Mouse (Mus musculus) liver, embryonic 12.5 days (tissue): ENCODE data around the gene Gm1673. TPM values are rescaled to one million over a fixed set of nuclear protein-coding genes. Genes with fewer than 3 reads are reported as not detected.

Source experiments
- ATAC-seq: fragments of 200-750 bp; cut with Nextera tagmentation; 2 replicates; pipeline ENCODE4 v1.8.0; 2017; ENCODE audit warnings: moderate number of reproducible peaks, mild to moderate bottlenecking, moderate library complexity
- H3K27ac ChIP-seq: fragments of 300-500 bp; sonication (generic); 2 replicates; pipeline ENCODE4 v1.5.1; 2016; ENCODE audit warnings: mild to moderate bottlenecking
- H3K27me3 ChIP-seq: fragments of 300-500 bp; sonication (generic); replicated peaks from 2 replicates; pipeline ENCODE4 v1.6.1; 2016; ENCODE audit warnings: mild to moderate bottlenecking, moderate library complexity
- H3K36me3 ChIP-seq: fragments of 300-500 bp; sonication (generic); 2 replicates; pipeline ENCODE4 v1.6.1; 2016; ENCODE audit warnings: mild to moderate bottlenecking, moderate library complexity
- H3K4me1 ChIP-seq: fragments of 300-500 bp; sonication (generic); 2 replicates; pipeline ENCODE4 v1.6.1; 2016
- H3K4me2 ChIP-seq: fragments of 300-500 bp; sonication (generic); 2 replicates; pipeline ENCODE4 v1.6.1; 2016; ENCODE audit warnings: mild to moderate bottlenecking, moderate library complexity
- H3K4me3 ChIP-seq: fragments of 300-500 bp; sonication (generic); 2 replicates; pipeline ENCODE4 v1.5.1; 2016; ENCODE audit warnings: mild to moderate bottlenecking, moderate library complexity
- H3K9ac ChIP-seq: fragments of 300-500 bp; sonication (generic); 2 replicates; pipeline ENCODE4 v1.6.1; 2016; ENCODE audit warnings: mild to moderate bottlenecking, moderate library complexity
- H3K9me3 ChIP-seq: fragments of 300-500 bp; sonication (generic); replicated peaks from 2 replicates; pipeline ENCODE4 v1.6.1; 2016; ENCODE audit warnings: mild to moderate bottlenecking, moderate library complexity
- WGBS: fragments of 180-500 bp; shearing (Covaris S2); methylation state at CpG from one replicate; pipeline ENCODE4 v1.1.7; 2016; ENCODE audit not compliant: insufficient replicate concordance; 5-methylcytosine and 5-hydroxymethylcytosine counted together
- polyA plus RNA-seq: library from polyadenylated mRNA; unstranded; fragments of >200 nt; fragmentation: Nextera tagmentation; extraction: Ambion mirVana; gene quantifications from 2 replicates; pipeline ENCODE4 v1.2.1, GENCODE M21; 2016

The Gm1673 gene
- polyA plus RNA-seq, 1 experiment from 2014 or later: 11.6 TPM

DNA sequence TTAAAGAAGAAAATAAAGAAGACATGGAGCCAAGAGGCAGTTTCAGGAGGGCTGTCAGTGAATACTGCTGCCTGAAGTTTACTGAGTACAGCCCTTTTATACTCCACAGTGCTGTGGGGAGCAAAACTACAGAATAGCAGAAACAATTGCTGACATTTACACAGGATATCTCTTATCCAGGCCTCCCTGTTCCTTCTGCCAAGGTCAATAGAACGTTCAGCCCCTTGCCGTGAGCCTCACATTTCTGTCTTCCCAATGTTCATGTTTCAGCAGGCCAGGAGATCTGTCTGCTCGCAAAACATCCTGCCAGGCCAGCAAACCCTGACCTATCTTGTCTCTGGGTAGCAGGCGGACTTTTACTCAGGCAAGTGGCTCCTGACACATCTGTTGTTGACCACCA, 23.9 kb upstream of the Gm1673 start:
- no peak overlapping the region for H3K4me2 ChIP-seq
- H3K4me3 ChIP-seq: no peak overlapping the region
- H3K27ac ChIP-seq: no peak overlapping the region
- no peak for ATAC-seq
- no peaks in the 10 kb centered on the region for H3K36me3 ChIP-seq
- WGBS: 59% methylated on average over 4 of the region's 4 CpGs
- no peaks in the 10 kb centered on the region for H3K4me1 ChIP-seq
- peaks cover 11% of the 10 kb centered on the region for H3K9me3 ChIP-seq
- H3K9ac ChIP-seq: no peak overlapping the region
- no peaks in the 10 kb centered on the region for H3K27me3 ChIP-seq

DNA sequence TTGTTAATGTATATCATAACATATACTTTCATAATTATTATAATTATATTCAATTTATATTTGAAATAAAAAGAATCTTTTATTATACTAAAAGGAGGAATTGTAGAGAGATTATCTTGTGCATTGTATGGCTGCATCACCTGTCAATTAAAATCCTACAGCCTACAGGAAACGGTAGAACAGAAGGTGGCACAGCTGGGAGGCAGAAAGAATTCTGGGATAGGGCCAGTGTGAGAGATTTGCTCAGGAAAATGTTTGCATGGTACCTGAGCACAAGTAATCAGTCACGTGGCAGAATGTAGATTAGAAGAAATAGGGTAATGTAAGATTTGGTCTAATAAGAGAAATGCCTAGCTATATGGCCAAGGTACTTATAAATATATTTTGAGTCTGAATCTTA, 8.5 kb upstream of the Gm1673 start:
- H3K4me2 ChIP-seq: no peak overlapping the region
- no peaks in the 10 kb centered on the region for H3K4me1 ChIP-seq
- no peak for ATAC-seq
- WGBS: 46% methylated on average over 2 of the region's 2 CpGs
- no peaks in the 10 kb centered on the region for H3K9me3 ChIP-seq
- no peak overlapping the region for H3K4me3 ChIP-seq
- H3K27ac ChIP-seq: no peak overlapping the region
- no peaks in the 10 kb centered on the region for H3K36me3 ChIP-seq
- no peaks in the 10 kb centered on the region for H3K27me3 ChIP-seq
- no peak overlapping the region for H3K9ac ChIP-seq

DNA sequence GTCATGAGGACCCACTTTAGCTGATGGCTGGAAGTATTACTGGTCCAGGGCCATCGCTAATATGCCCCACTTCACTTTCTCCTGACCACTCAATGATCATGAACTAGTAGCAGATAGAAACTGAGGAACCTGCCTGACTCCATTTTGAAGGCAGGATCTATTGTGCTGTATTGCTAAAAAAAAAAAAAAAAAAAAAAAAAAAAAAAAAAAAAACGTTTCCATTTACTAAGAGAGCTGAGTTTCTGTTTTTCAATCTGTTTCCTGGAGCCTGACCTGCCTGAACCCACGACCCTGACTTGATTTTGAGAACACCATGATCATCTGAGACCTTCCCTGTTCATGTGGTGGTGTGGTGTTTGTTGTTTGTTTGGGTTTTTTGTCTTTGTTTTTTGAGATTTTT, 7.0 kb upstream of the Gm1673 start:
- no peaks in the 10 kb centered on the region for H3K4me1 ChIP-seq
- no peak overlapping the region for H3K27ac ChIP-seq
- H3K9me3 ChIP-seq: no peaks in the 10 kb centered on the region
- no peak overlapping the region for H3K4me3 ChIP-seq
- H3K27me3 ChIP-seq: peaks cover 8% of the 10 kb centered on the region
- no peak for ATAC-seq
- WGBS: 21% methylated on average over 3 of the region's 3 CpGs
- no peaks in the 10 kb centered on the region for H3K36me3 ChIP-seq
- H3K9ac ChIP-seq: no peak overlapping the region
- no peak overlapping the region for H3K4me2 ChIP-seq

DNA sequence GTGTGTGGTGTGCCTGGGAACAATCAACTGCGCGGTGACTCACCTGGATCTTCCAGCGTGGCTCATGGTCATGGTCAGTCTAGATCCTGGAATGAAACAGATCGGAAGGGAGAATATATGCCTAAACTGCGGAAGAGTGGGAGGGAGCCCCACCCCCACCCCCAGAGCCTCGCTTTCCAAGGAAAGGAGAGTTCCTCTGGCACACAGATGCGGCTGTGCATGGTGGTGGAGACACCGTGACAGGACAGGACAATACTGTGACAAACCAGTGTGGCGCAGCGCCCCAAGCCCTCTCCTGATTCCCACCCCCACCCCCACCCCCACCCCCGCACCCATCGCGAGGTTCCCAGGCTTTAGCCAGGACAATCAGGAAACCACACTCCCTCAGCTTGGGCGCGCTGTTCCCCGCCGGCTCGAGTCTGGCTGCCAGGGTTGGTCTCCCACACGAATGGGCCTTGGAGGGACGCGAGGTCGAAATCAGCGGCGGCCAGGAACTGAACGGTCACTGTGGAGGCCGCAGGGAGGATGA, 438 bp upstream of the Gm1673 start:
- H3K27me3 ChIP-seq: peaks cover 73% of the 10 kb centered on the region
- H3K9me3 ChIP-seq: no peaks in the 10 kb centered on the region
- H3K4me3 ChIP-seq: peak overlapping the region; percentile 62
- 6% methylated on average over 26 of the region's 26 CpGs for WGBS
- peaks cover 15% of the 10 kb centered on the region; the same call in 1 of the 2 replicates for H3K4me1 ChIP-seq
- H3K27ac ChIP-seq: no peak overlapping the region
- ATAC-seq: no peak
- peak overlapping the region; percentile 79 for H3K4me2 ChIP-seq
- H3K36me3 ChIP-seq: no peaks in the 10 kb centered on the region
- no peak overlapping the region for H3K9ac ChIP-seq

DNA sequence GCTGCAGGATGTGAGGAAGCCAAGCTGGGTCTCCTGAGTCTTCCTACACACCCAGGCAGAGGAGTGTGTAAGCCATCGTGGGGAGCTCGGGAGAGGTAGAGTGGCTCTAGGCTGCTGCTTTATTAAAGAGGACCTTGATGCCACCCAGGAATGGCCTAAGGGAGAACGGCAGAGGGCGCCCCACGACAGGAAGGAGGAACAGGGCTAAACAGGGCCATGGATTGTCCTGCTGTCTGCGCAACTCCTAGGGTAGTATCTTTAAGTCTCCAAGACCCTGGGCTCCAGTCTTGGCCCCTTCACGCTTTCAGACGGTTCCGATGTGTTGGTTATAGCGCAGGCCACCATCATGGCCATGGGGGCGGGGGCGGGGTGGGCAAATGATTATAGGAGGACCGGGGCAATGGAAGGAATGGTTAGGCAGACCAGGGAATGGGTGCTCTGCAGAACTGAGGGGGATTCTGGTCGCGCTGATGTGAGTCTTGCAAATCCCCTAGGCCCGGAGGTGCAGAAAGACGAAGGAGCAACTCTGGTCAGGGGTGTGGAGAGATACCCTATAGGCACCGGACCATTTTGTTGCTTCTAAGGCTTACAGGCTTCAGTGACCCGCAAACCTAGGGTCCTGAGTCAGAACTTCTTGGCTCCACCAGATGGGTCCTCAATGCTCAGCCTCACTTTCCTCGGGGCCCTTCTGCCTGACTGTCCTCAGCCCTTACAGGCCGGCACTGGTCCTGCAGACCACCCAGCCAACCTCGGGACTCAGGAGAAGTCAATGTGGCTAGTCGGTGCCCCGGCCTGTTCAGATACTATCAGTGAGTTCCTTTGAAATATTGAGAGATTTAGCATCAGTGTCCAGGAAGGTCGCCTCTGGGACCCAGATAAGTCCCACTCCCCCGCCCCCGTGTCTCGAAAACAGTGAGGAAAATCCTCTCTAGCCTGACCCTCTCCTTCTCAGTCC, 11.7 kb downstream of the Gm1673 start:
- peak overlapping the region; percentile 72 for H3K4me2 ChIP-seq
- peaks cover 8% of the 10 kb centered on the region; the same call in 1 of the 2 replicates for H3K4me1 ChIP-seq
- no peak overlapping the region for H3K27ac ChIP-seq
- ATAC-seq: no peak
- no peak overlapping the region for H3K9ac ChIP-seq
- H3K27me3 ChIP-seq: peaks cover 61% of the 10 kb centered on the region
- H3K36me3 ChIP-seq: no peaks in the 10 kb centered on the region
- WGBS: 32% methylated on average over 28 of the region's 28 CpGs
- no peaks in the 10 kb centered on the region for H3K9me3 ChIP-seq
- H3K4me3 ChIP-seq: peak overlapping the region; percentile 45; the same call in 1 of the 2 replicates

DNA sequence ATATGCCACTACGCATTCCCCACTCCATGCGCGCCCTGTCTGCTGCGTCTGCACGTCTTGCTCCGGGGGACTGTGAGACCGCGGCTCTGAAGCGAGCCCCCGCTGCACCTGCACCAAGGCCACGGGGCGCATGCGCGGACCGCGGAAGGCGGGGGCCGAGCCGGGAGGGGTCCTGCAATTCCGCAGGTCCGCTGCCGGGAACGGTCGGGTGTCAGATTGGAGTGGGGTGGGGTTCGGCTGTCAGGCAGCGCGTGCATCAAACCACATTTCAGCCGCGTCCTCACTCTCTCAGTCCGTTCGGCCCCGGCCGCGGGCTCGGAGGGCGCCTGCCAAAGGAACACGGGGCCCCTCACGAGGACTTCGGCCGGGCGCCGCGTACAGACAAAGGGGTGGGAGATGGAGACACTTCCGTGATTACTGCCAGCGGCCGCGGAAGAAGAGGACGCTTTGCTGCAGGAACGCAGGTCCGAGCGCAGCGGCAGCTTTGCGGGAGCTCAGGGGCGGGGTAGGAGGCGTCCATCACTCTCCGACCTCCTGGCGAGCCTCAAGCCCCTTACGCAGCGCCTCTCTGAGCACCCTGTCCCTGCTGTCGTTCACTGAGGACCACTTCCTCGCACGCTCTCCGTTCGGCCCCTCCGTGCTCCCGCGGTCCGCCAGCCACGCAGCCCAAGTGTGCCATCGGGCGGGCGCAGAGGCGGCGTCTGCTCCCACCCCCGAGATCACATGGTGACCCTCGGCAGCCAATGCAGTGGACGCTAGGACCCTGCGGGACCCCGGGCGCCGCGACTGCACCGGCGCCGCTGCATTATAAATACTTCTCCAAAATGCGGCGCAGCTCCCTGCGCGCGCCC, 12.8 kb downstream of the Gm1673 start, which contains the start of gene Nat8l:
Gene Nat8l, plus strand, starts transcription at position 142 of the 851 bp plus-strand sequence.
- no peaks in the 10 kb centered on the region for H3K36me3 ChIP-seq
- H3K4me1 ChIP-seq: peaks cover 8% of the 10 kb centered on the region; the same call in 1 of the 2 replicates
- H3K9me3 ChIP-seq: no peaks in the 10 kb centered on the region
- H3K4me2 ChIP-seq: peak within 1 kb of the TSS; percentile 72
- H3K9ac ChIP-seq: no peak within 1 kb of the TSS
- WGBS: under 1% methylated on average over 90 of the region's 90 CpGs
- ATAC-seq: no peak
- H3K4me3 ChIP-seq: peak within 1 kb of the TSS; percentile 45
- H3K27ac ChIP-seq: no peak within 1 kb of the TSS
- H3K27me3 ChIP-seq: peaks cover 72% of the 10 kb centered on the region

DNA sequence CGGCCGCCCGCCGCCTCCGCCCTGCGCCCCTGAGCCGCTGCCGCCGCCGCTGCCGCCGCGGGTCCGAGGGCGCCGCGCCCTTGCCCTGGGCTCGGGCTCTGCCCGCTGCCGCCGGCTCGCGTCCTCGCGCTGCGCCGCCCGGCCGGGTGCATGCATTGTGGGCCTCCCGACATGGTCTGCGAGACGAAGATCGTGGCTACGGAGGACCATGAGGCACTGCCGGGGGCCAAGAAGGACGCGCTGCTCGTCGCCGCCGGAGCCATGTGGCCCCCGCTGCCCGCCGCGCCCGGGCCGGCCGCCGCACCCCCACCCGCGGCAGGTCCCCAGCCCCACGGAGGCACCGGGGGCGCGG, 13.4 kb downstream of the Gm1673 start:
- Histone ChIP-seq H3K9me3 (no peaks in the 10 kb centered on the region), H3K4me2 (peak overlapping the region; percentile 72), H3K27me3 (peaks cover 76% of the 10 kb centered on the region), H3K27ac (no peak overlapping the region), H3K4me1 (peaks cover 8% of the 10 kb centered on the region; the same call in 1 of the 2 replicates), H3K36me3 (no peaks in the 10 kb centered on the region), H3K4me3 (peak overlapping the region; percentile 45), H3K9ac (no peak overlapping the region)
- WGBS: under 1% methylated on average over 53 of the region's 55 CpGs
- ATAC-seq: no peak

DNA sequence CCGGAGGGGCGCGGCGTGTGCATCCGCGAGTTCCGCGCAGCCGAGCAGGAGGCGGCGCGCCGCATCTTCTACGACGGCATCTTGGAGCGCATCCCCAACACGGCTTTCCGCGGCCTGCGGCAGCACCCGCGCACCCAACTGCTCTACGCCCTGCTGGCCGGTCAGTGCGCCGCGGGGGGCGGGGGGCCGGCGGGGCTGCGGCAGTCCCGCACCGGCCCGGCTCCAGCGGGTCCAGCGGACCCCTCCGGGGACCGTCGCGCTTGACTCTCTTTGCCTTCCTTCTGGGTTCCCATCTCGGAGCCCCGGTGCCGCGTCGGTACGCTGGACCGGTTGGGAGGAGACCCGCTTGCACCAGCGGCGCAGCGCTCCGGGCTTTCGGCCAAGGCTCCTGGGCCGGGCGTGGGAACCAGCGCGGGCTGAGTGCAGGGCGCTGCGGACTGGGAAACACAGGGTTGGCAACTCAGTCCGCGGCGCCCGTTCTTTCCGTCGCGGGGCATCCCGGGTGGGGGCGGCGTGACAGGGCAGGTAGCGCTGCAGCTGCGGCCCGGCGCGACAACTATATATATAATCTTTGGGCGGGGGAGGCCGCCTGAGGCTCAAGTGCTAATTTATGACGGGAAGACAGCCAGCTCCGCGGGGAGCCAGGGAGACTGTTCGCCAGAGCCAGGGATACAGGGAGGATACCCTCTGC, 14.0 kb downstream of the Gm1673 start:
- H3K27me3 ChIP-seq: peaks cover 77% of the 10 kb centered on the region
- H3K9me3 ChIP-seq: no peaks in the 10 kb centered on the region
- peak overlapping the region; percentile 45 for H3K4me3 ChIP-seq
- ATAC-seq: no peak
- peaks cover 8% of the 10 kb centered on the region; the same call in 1 of the 2 replicates for H3K4me1 ChIP-seq
- H3K9ac ChIP-seq: no peak overlapping the region
- 3% methylated on average over 79 of the region's 80 CpGs for WGBS
- H3K36me3 ChIP-seq: no peaks in the 10 kb centered on the region
- H3K4me2 ChIP-seq: peak overlapping the region; percentile 72
- no peak overlapping the region for H3K27ac ChIP-seq

DNA sequence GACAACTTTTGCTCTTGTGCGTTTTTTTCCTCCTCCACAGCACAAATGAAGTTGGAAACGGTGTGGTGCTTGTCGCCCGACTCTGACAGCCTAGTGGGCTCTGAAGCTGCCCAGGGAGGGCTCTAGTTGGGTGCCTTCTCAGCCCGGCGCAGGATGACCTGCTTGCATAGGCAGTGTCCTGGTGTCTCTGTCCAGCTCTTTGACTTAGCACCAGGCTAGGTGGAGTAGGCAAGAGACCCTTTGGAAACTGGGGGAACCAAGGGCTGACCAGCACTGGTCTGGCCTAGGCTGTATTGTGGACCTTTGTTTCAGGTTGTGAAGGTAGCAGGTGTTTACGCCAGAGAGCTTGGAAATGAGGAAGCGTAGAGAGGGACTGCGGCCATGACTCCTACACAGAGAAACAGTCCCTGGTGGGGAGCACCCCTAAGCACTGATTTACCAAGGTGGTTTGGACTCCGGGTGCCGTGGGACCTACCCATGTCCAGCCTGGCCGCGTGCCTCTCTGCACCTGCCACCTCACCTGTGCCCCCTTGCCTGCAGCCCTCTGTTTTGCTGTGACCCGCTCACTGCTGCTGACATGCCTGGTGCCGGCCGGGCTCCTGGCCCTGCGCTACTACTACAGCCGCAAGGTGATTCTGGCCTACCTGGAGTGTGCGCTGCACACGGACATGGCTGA, 14.7 kb downstream of the Gm1673 start:
- Histone ChIP-seq H3K27ac (no peak overlapping the region), H3K9ac (no peak overlapping the region), H3K4me2 (no peak overlapping the region), H3K4me3 (no peak overlapping the region), H3K9me3 (no peaks in the 10 kb centered on the region), H3K27me3 (peaks cover 77% of the 10 kb centered on the region), H3K36me3 (no peaks in the 10 kb centered on the region), H3K4me1 (peaks cover 8% of the 10 kb centered on the region; the same call in 1 of the 2 replicates)
- ATAC-seq: no peak
- 55% methylated on average over 20 of the region's 20 CpGs for WGBS

DNA sequence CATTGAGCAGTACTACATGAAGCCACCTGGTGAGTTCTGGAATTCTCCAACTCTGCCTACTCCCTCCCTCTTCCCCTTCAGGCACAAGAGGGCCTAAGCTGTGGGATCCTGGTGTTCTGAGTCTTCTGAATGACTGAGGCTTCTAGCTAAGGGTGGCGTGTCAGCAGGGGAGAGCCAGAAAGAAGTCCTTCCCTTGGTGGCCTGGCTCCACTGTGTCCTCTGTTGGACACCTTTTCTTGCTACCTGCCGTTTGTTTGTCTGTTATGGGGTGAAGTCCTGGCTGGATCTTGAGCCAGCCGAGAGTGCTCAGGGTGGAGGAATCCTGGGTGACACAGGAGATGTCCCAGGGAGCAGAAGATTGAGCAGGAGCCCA, 15.3 kb downstream of the Gm1673 start:
- no peak overlapping the region for H3K4me3 ChIP-seq

More for the DNA sequence above, 15.3 kb downstream of the Gm1673 start:
- ATAC-seq: no peak
- H3K36me3 ChIP-seq: no peaks in the 10 kb centered on the region
- H3K27ac ChIP-seq: no peak overlapping the region
- WGBS: 66% methylated on average over 3 of the region's 3 CpGs
- peaks cover 77% of the 10 kb centered on the region for H3K27me3 ChIP-seq
- no peaks in the 10 kb centered on the region for H3K9me3 ChIP-seq
- no peak overlapping the region for H3K4me2 ChIP-seq
- no peak overlapping the region for H3K9ac ChIP-seq
- H3K4me1 ChIP-seq: peaks cover 8% of the 10 kb centered on the region; the same call in 1 of the 2 replicates
